Mouse (Mus musculus) left cerebral cortex, postnatal 25 days (tissue): Measurements from ENCODE around the gene Rin2. TPM values are rescaled to one million over a fixed set of nuclear protein-coding genes. Genes with fewer than 3 reads are reported as not detected.
A peak's percentile ranks its signal among the peaks of the same experiment; 100 is the strongest.
"Not testable (repeated sequence)": the region's sequence is repeated elsewhere in the genome, so short reads cannot be mapped to it uniquely, and the experiment has no call there.

Experiments
- DNase-seq, 2 experiments: peaks; one replicate each; pipeline ENCODE4 v3.0.0; 2022; ENCODE audit warnings: low spot score in 2 of 2, mixed read lengths in 1 of 2
- intact Hi-C: fragments of 180-260 bp; cut with DNase I; formaldehyde crosslinking; loops from one replicate; pipeline ENCODE4 v1.15.1; 2025
- total RNA-seq, 2 experiments: library from RNA; stranded (reverse); gene quantifications; 2 replicates each; pipeline ENCODE4 v1.2.3; 2021

Rin2 gene
- total RNA-seq, 2 experiments from 2014 or later = 18.4 to 22.6 TPM

DNA sequence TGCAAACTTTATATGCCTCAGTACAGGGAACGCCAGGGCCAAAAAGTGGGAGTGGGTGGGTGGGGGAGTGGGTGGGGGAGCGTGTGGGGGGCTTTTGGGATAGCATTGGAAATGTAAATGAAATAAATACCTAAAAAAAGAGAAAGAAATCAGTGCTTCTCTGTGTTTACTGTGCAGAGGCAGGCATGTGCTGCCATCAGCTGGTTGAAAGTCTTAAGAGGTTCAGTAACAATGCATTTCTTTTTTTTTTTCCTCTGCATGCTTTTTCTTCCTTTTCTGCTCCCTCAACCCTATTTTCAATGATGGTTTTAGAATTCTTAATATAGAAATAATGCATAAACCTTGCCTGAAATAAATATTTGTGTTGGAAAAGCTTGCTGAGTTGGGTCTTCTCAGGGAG is 47.3 kb downstream of the Rin2 start:
- intact Hi-C loops, DNase-seq: not testable (repeated sequence)

DNA sequence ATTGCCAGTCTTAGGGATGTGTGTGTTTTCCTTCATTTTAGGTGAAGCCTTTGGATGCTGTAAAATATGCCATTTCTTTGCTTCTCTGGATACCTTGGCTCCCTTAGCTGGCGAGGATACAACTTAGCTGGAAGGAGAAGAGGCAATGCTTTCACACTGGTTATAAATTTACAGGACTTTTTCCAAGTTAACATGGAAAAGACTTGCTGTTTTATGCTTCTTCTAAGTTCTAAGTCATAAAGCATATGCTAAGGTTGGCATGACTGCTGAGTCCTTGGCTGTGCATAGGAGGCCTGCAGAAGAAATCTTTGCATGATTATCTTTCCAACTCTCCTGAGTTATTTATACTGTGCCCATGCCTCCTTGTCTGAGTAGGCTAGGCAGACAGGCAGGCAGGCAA is 49.3 kb downstream of the Rin2 start:
- peak; percentile 9 to 82 for DNase-seq
- intact Hi-C loops = no loop called here

DNA sequence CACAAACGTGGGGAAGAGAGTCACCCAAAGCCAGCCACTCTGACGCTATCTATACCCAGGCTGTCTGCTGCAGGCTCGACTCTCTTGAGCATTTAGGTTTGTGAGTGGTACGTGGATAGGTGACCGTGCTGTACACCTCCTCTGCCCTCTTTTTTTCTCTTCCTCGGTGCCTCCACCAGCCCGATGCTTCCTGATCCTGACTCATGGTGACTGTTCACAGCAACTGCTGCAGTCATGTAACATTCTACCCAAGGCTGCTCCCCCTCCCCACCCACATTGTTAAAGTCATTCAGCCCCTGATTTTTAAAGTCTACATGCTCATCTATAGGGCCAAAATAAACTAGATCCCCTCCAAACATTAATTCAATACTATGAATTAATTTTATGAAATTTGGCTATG is 54.4 kb downstream of the Rin2 start:
- intact Hi-C loops = no loop called here
- DNase-seq = peak in 1 of 2 experiments; percentile 33

DNA sequence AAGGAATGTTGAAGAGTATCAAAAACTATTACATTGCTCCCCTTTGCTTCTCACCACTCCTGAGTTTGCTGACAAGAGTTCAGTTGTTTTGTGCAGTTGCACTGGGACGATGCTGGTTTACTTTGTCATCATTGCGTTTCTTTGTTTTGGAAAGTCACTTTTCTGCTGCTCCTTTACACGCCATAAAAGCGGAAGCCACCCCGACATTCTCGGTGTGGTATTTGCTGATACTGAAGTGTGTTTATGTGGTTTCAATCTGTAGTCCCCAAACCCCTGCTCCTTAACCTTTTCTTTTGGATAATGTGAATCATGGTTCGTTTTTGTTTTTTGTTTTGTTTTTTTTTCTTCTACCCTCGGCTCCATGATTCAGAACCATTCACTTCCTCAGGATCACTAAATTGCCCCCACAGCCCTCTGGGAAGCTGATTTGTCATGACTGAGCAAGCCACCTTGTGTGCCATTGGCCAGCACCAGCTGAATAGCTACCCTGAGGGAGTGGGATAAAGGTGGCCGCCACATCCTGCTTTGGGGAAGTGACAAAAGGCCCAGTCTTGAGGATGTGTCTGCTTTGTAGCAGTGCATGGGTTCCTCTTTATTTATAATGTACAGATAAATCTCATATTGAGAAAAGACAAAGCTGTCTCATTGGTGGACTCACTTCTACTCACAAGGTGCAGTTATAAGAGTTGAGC is 55.3 kb downstream of the Rin2 start:
- intact Hi-C loops = no loop called here
- DNase-seq = no peak

DNA sequence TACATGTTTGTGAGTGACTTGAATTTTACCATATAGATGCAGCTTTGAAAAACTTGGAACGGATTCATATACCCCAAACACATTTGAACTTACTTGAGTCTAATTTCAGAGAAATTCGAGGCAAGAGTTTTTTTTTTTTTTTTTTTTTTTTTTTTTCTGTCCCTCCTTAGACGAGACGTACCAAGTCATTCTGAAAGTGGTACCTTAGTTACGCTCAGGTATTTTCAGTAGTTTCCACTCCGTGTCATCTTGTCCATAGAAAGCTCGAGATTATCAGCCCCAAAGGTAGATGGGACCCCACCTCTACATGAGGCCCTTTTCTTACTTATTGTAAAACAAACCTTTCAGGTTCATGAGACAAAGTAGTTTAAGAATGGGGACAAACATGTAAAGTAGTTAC is 55.9 kb downstream of the Rin2 start:
- no peak for DNase-seq
- intact Hi-C loops = no loop called here

DNA sequence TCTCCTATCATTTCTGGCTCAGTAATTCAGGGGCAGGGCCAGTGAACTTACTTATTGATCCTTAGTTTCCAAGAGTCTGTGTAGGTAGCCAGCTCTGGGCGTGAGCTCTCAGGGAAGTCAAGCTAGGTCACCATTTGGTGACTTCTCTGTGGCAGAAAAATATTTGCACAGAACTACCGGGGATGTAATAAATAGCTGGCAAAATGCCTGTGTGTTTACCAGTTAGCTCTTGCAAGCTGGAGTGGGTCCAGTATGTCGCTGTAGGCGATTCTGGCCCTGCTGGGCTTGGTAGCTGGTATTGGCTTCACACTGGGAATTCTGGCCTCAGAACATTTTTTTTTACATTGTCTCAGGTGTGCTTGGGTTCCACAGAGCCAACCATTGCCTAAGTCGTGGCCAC is 60.1 kb downstream of the Rin2 start:
- DNase-seq = no peak
- intact Hi-C loops = no loop called here

DNA sequence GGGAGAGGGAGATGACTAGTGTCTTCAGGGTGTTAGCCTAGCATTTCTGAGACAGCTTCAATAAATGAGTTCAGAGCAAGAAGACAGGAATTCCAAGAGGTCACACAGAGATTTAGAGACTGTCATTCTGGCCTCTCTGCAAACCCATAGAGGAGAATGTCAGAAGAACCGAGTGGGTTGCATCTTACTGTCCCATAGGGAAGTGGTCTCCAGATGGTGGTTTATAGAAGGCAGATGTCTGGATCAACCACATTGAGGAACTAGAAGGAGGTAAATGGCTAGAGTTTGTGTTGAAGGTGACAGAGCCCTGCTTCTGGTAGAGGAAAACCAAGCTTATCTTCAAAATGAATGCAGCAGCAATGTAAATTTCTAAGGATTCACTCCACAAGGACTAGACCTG is 61.5 kb downstream of the Rin2 start:
- intact Hi-C loops = no loop called here
- DNase-seq = no peak

DNA sequence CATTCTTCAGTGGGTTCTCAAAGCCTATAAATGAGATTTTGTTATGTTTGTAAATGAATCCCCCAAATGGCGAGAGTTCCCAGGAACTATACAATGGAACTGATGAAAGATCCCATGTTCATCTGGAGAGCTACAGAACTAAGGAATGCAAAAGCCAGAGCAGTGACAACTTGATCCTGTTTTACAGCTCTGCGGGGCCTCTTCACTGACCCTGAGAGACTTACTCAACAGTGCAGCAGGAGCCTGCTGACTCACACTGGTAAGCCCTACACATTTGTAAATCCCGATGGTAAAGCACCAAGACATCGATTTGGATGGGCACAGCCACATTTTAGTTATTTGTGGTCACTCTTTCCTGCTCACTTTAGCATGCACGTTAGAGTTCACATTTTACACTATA is 62.2 kb downstream of the Rin2 start:
- no peak for DNase-seq
- intact Hi-C loops = no loop called here

DNA sequence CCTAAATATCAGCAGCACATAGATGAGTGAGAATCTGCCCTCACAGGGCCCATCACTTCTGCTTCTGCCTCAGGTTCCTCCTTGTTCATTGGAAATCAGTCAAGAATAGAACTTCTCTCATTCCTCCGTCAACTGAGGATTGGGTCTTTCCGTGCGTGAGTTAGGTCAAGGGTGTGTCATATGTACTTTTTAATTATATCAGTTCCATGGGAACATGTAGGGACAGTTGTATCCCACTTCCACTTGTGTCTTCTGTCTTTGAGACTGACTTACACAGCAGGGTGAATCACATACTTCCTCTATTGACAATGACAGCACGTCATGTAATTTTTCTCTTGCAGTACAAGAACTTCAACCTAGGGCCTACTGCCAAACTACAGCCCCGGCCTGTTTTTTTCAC is 65.7 kb downstream of the Rin2 start:
- intact Hi-C loops = no loop called here
- DNase-seq = no peak

DNA sequence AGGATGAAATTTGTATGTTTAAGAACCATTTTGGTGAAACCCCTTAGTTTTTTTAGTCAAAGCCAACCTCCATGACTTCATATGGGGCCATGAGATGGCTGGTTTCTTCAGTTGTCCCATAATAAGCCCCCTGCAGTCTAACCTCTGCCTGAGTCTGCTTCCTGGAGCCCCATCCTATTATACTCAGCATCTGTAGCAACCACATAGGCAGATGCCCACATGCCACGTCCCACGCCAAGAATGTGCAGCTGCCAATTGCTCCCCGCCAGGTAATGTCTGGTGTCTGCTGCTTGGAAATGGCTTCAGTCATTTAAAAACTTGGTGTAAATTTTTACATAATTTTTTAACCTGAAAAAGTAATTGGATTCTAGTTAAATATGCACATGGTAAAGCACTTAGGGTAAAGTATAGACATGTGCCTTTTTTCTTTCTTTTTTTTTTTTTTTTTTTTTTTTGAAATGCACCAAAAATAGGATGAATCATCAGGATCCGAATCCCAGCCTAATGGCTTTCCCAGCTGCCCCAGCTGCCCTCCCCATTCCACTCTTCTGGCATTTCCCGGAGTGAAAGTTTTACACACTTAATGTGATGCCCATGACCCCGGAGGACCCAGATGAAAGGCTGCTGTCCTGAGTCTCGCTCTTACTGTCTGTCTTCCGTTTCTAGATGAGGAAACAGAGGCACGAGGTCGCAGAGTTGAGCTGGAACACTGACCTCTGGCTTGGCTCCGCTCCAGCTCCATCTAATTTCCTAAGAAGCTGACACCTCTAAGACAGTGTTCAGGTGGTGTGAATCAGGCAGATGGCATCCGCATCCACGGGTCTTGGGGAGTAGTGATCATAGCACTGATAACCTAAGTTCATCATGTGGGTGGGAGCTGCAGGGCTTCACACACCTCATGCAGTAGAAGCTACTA is 68.0 kb downstream of the Rin2 start:
- intact Hi-C loops = no loop called here
- no peak for DNase-seq

DNA sequence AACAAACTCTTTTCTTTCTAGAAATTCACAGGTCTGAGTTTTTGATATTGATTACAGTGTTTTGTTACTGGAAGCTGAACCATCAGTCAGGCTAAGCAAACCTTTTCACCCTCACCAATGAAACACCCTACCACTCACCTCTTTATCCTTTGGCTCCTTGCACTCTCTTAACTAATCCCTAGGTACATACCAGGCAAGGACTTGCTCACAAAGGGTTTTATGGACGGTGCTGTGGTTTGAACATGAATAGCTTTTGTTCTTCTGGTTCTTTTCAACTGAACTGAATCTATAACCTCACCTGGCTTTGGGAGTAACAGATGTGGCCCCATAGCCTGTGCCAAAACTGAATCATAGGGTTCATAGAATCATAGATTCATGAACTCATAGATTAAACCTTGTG is 71.4 kb downstream of the Rin2 start:
- intact Hi-C loops = no loop called here

DNA sequence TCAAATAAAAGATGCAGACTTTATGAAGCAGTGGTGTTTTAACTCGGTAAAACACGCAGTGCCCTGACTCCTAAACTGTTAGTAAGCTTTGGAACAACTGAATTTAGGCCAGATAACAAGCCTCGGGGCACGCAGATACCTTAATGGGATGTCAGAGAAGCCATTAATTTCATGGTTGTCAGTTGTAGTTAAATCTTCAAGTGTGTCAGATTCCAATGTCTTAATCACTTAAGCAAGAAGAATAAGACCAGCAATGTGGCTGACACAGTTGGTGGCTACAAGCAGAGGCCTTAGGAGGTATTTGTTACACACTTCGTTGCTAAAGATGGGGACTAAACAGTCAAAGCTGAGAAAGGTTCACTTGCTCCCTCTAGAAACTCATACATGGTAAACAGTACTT is 74.6 kb downstream of the Rin2 start:
- no peak for DNase-seq
- intact Hi-C loops = no loop called here

More for the DNA sequence above, 71.4 kb downstream of the Rin2 start:
- DNase-seq = no peak

DNA sequence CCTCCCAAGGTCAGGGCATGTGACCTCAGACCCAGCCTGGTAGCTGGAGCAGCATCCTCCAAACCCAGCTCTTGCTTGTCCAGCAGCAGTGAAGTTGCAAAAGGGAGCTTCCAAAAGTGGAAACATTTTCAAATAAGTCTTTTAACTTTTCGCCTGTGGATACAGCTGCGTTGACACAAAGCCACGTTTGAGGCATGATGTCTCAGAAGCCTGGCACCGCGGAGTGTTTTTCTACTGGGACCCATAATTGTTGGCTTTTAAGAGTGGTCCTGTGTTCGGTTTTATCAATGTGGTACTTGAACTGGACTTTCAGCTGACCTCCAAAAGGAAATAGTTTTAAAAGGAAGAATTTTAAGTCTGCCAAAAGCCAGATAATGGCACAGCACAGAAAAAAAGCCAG is 77.6 kb downstream of the Rin2 start:
- intact Hi-C loops = no loop called here
- peak in 1 of 2 experiments; percentile 33 for DNase-seq

DNA sequence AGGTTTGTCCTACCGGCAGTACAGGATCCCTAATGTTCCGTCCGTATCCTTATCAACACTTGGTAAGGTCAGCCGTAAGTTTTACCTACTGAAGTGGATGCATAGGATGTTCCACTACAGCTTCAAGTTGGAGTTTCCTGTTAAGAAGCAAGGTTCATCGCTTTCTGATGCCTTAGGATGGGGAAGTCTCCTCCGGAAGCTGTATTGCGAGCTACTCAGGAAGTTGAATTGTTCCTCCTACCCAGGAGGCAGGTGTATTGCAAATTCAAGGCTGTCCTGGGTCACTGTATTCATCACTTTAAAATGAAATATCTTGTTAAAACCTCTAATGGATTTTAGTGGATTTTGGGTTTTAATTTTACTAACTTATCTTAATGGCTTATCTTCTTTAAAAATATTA is 79.0 kb downstream of the Rin2 start:
- intact Hi-C loops = no loop called here
- DNase-seq = no peak

DNA sequence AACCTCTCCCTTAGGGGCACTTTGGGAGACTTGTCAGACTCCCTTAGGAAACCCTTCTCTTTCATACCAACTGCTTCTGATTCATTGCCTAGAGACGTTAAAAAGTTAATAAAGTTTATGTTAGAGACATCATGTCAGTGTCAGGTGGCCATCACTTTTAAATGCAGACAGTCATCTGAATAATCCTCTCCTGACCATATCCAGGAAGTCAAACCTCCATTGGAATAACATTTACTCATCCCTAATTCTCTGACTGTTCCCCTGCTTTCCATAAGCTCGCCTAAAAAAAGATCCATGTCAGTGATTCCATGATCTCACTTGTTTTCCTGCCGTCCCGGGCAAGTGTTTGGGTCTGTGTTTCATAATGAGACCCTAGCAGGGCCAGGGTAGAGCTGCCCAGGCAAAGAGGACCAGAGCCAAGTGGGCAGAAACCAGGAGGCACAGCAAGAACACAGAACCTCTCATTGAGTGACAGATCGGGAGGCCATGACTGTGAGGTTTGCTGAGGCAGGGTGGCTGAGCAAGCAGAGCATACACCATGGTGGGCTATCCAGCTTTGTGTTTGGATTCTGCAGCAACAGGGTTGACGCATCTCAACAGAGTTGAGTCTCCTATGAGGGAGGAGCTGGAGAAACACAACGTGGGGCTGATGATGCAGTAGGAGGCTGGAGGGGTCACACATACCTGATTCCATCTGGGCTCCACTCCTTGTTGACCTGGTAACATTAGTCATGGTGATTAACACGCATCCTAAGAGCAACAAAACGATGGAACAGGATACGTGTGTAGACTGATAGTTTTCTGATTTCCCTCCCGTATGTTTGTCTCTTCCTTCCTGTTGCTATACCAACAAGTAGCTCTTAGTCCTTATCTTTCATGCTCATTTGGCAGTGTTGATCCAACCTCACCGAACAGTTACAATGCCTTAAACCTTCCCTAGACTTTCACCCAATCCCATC is 81.1 kb downstream of the Rin2 start:
- intact Hi-C loops = no loop called here
- DNase-seq = no peak

DNA sequence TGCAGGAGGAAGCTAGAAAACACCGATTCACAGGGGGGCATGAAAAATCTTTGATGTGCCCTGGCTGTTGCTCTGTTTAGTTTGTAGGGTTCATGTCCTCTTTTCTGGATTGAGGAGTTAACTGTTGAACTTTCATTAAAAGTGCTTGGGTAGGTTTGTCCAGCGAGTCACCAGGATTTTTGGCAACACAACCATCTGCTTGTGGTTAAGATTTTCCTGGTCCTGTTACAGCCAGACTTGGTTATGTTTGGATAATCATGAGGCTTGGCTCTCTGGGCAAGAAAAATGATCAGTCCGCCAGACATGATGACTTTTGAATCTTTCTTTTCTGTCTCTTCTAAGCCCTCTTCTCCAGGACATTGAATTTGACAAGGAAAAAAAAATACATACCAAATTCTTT is 85.1 kb downstream of the Rin2 start:
- intact Hi-C loops = no loop called here
- no peak for DNase-seq

DNA sequence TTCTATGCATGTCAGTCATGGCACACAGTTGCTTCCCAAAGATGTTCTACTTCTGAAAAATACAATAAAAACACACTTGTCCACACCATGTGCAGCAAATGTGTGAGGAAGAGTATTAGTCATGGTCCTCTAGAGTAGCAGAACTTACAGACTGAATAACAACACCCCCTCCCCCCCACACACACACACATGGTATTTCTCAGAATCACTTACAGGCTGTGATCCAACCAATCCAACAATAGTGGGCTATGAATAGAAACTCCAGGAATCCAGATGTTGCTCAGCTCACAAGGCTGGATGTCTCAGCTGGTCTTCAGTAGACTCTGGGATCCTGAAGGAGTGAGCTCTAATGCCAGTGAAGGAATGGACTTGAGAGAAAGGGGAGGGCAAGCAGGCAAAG is 86.4 kb downstream of the Rin2 start:
- no peak for DNase-seq
- intact Hi-C loops = no loop called here

DNA sequence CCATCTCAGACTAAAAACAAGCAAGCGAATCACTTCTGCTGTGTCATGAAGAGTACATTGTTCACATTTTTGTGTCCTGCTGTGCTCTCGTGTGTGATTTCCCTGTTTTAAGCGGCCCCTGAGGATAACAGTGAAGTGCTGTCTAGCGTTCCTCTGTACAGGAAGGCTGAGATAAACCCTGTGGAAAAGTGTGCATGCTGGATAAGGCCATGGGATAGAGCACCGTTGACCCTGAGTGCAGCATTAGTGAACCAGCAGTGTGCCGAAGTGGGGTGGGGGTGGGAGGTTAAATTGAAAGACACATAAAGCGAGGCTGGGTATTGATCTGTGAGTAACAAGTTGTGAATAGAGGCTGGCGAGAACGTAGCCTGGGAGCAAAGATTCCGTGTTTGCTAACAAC is 94.9 kb downstream of the Rin2 start:
- no peak for DNase-seq
- intact Hi-C loops = no loop called here

DNA sequence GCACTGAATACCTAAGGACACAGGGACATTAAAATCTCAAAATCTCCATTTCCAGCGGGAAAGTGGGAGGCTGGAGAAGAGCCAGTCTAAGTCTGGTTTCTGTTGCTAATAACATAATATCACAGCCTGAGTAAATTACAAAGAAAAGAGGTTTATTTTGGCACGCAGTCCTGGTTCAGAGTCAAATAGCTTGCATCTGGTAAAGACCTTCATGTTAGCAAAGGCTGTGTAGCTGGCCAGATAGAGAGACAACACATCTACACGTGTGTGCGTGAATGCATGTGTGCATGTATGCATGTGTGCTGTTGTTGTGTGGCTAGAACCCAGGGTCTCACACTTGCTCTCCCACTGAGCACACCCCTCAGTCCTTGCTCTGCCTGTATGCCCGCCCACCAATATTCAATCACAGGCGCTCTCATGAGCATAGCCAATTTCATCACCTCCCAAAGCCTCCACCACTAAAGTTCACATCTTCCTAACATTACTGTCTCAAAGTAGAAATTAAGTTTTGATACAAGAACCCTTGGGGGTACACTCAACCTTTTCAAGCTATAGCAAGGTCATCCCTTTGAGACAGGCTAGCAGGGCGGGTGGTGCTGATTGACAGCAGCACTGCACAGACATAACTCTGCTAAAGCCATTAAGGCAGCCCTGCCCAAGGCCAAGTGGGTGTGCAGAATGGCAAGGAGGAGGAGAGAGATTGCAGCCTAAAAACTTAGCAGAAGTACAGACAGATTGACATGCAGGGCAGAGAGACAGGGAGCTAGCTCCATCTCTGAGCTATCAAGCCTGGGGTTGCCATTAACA is 95.9 kb downstream of the Rin2 start:
- peak in 1 of 2 experiments; percentile 9 for DNase-seq
- intact Hi-C loops = no loop called here
